In genomic region chr11:55397441-55397840, GRCm38 (mm10) we compare ENCODE assay signal across 12 mouse cellular contexts. TPM values are rescaled to one million over a fixed set of nuclear protein-coding genes. Genes with fewer than 3 reads are reported as not detected.
DNase-seq lines count a peak whose midpoint lies in the region; ATAC-seq and TF ChIP-seq lines count a peak whose summit lies in the region.
"Had no signal": no experiment of that assay in that cellular context is flagged by ENCODE, and none has a peak within 500 bp of the region (broad histone marks: within the 10 kb centered on the region; RNA-seq: fewer than 3 reads in every experiment).

No protein-coding gene starts in this region.

- DNase-seq in heart, adult 11 months = peak; percentile 99
- DNase-seq in lung, postnatal 0 days (ENCODE audit: low spot score) = no peak
- DNase-seq in lung, adult 18-20 months = no peak
- DNase-seq in heart, adult 9 months (ENCODE audit: low spot score in 2 of 2) = peak; percentile 72 to 82
- DNase-seq in skeletal muscle tissue, adult 2 months (ENCODE audit: low read depth, low spot score) = peak; percentile 49
- no peak for DNase-seq in B cell, adult 2 months
- DNase-seq: layer of hippocampus, adult 9-11 months; thymus, adult 18-20 months had no signal

- no peak overlapping the region for H3K4me2 ChIP-seq in heart, embryonic 11.5 days
- no peak overlapping the region for H3K4me2 ChIP-seq in lung, postnatal 0 days (replicated peaks; ENCODE audit: low read depth, low read length)
- no peak overlapping the region for H3K4me2 ChIP-seq in hindbrain, embryonic 16.5 days (ENCODE audit: low read length)
- H3K4me2 ChIP-seq: embryonic facial prominence, embryonic 12.5 days; liver, embryonic 15.5 days had no signal

- H3K27me3 ChIP-seq in heart, embryonic 11.5 days (ENCODE audit: control insufficient read depth, insufficient read depth, low read length) = no peaks in the 10 kb centered on the region
- H3K27me3 ChIP-seq in lung, postnatal 0 days (replicated peaks; ENCODE audit: insufficient read depth, low read length) = no peaks in the 10 kb centered on the region
- H3K27me3 ChIP-seq in hindbrain, embryonic 16.5 days (replicated peaks; ENCODE audit: control insufficient read depth, insufficient read depth, low read length) = no peaks in the 10 kb centered on the region
- H3K27me3 ChIP-seq: embryonic facial prominence, embryonic 12.5 days; liver, embryonic 15.5 days had no signal

- H3K9me3 ChIP-seq in heart, embryonic 11.5 days (replicated peaks; ENCODE audit: control insufficient read depth, low read length) = no peaks in the 10 kb centered on the region
- H3K9me3 ChIP-seq in lung, postnatal 0 days (ENCODE audit: low read length) = no peaks in the 10 kb centered on the region
- H3K9me3 ChIP-seq in hindbrain, embryonic 16.5 days (ENCODE audit: control insufficient read depth, low read length) = no peaks in the 10 kb centered on the region
- H3K9me3 ChIP-seq: embryonic facial prominence, embryonic 12.5 days; liver, embryonic 15.5 days had no signal

- H3K36me3 ChIP-seq in heart, embryonic 11.5 days (ENCODE audit: control insufficient read depth, insufficient read depth, low read length) = peaks cover 54% of the 10 kb centered on the region
- H3K36me3 ChIP-seq in lung, postnatal 0 days (ENCODE audit: insufficient read depth, low read length) = peaks cover 51% of the 10 kb centered on the region
- no peaks in the 10 kb centered on the region for H3K36me3 ChIP-seq in hindbrain, embryonic 16.5 days (ENCODE audit: control insufficient read depth, insufficient read depth, low read length)
- H3K36me3 ChIP-seq: liver, embryonic 15.5 days had no signal

- no peak for TF ChIP-seq EP300 in lung, postnatal 0 days (IDR thresholded peaks at IDR 0.05)

- H3K4me3 ChIP-seq in heart, embryonic 11.5 days (ENCODE audit: low read depth, low read length) = no peak overlapping the region
- no peak overlapping the region for H3K4me3 ChIP-seq in lung, postnatal 0 days (ENCODE audit: low read depth, low read length)
- H3K4me3 ChIP-seq in hindbrain, embryonic 16.5 days (ENCODE audit: low read length) = no peak overlapping the region
- H3K4me3 ChIP-seq: embryonic facial prominence, embryonic 12.5 days; liver, embryonic 15.5 days had no signal

- H3K4me1 ChIP-seq in heart, embryonic 11.5 days (ENCODE audit: control insufficient read depth, insufficient read depth, low read length) = 0 out of 2 replicates have a peak, but pooled peaks cover under 1% of the 10 kb centered on the region
- H3K4me1 ChIP-seq in lung, postnatal 0 days (ENCODE audit: insufficient read depth, low read depth, low read length) = no peaks in the 10 kb centered on the region
- no peaks in the 10 kb centered on the region for H3K4me1 ChIP-seq in hindbrain, embryonic 16.5 days (ENCODE audit: control insufficient read depth, insufficient read depth, low read depth, low read length)
- H3K4me1 ChIP-seq: embryonic facial prominence, embryonic 12.5 days; liver, embryonic 15.5 days had no signal

- 77% methylated on average over 9 of the region's 9 CpGs for WGBS in heart, embryonic 11.5 days (ENCODE audit: insufficient replicate concordance)
- 77% methylated on average over 9 of the region's 9 CpGs for WGBS in lung, postnatal 0 days
- 81% methylated on average over 9 of the region's 9 CpGs for WGBS in hindbrain, embryonic 16.5 days

- H3K27ac ChIP-seq in heart, embryonic 11.5 days (ENCODE audit: low read depth, low read length) = no peak overlapping the region
- peak overlapping the region; percentile 43; the same call in 1 of the 2 replicates for H3K27ac ChIP-seq in lung, postnatal 0 days (ENCODE audit: low read length)
- H3K27ac ChIP-seq in hindbrain, embryonic 16.5 days (ENCODE audit: low read depth, low read length) = no peak overlapping the region
- H3K27ac ChIP-seq: embryonic facial prominence, embryonic 12.5 days; liver, embryonic 15.5 days had no signal

- ATAC-seq in heart, embryonic 11.5 days (replicated peaks; ENCODE audit: insufficient number of reproducible peaks, low FRiP score, low TSS enrichment) = no peak
- ATAC-seq in lung, postnatal 0 days = peak; percentile 32
- no peak for ATAC-seq in hindbrain, embryonic 16.5 days

- H3K9ac ChIP-seq in heart, embryonic 11.5 days (ENCODE audit: low read depth, low read length) = no peak overlapping the region
- H3K9ac ChIP-seq in lung, postnatal 0 days (replicated peaks; ENCODE audit: low read depth) = no peak overlapping the region
- no peak overlapping the region for H3K9ac ChIP-seq in hindbrain, embryonic 16.5 days (ENCODE audit: low read depth, low read length)
- H3K9ac ChIP-seq: embryonic facial prominence, embryonic 12.5 days; liver, embryonic 15.5 days had no signal

- no peak for TF ChIP-seq CTCF in lung, postnatal 0 days (IDR thresholded peaks at IDR 0.05)

RNA-seq across cellular contexts. Expression of gene Sparc, which starts 25.5 kb away (rescaled TPM):
- polyA plus RNA-seq in heart, embryonic 11.5 days (2014; fragmentation: Nextera tagmentation; extraction: Ambion mirVana) = 1,182 and 1,259 TPM in 2 replicates
- polyA plus RNA-seq in lung, postnatal 0 days (2015; fragmentation: Nextera tagmentation; extraction: Ambion mirVana) = 3,302 and 3,486 TPM in 2 replicates
- 616 and 724 TPM in 2 replicates for polyA plus RNA-seq in hindbrain, embryonic 16.5 days (2015; fragmentation: Nextera tagmentation; extraction: Ambion mirVana)

Comparison
In these comparisons a context has a peak if more than half of its experiments do, and no peak if none do; other contexts are left out.
1. DNase-seq: peak in heart, adult 11 months (single experiment), heart, adult 9 months (2 of 2) and skeletal muscle tissue, adult 2 months (single experiment); none in lung, postnatal 0 days (single experiment), lung, adult 18-20 months (0 of 2) and B cell, adult 2 months (0 of 2).